Mouse (Mus musculus): ENCODE results near the gene Mepce.

GRCm38 (mm10) chr5:137831506-137831905, 44.1 kb upstream of the Mepce start:
- TF ChIP-seq CTCF (IDR thresholded peaks at IDR 0.05; ENCODE audit: control insufficient read depth, insufficient read depth, low read length) (no peak), POLR2A (IDR thresholded peaks at IDR 0.05; ENCODE audit: borderline replicate concordance, control insufficient read depth, low read depth, low read length) (no peak)

All from bone marrow, adult 2 months (tissue).